Mouse (Mus musculus) liver, postnatal 0 days (tissue): ENCODE measurements around the gene Klhl5. TPM values are rescaled to one million over a fixed set of nuclear protein-coding genes. Genes with fewer than 3 reads are reported as not detected.
A peak's percentile ranks its signal among the peaks of the same experiment; 100 is the strongest.

Source experiments
- ATAC-seq: fragments of 200-750 bp; cut with Nextera tagmentation; 2 replicates; pipeline ENCODE4 v1.8.0; 2017; ENCODE audit warnings: mild to moderate bottlenecking, moderate library complexity
- DNase-seq: peaks from one replicate; pipeline ENCODE4 v3.0.0-alpha.2; 2016
- H3K27ac ChIP-seq: fragments of 300-500 bp; sonication (generic); 2 replicates; pipeline ENCODE4 v1.5.1; 2014; ENCODE audit warnings: antibody characterized with exemption, moderate library complexity, mild to moderate bottlenecking, low read depth
- H3K27me3 ChIP-seq: fragments of 300-500 bp; sonication (generic); 2 replicates; pipeline ENCODE4 v1.6.1; 2014; ENCODE audit warnings: low read length, control low read depth, mixed read lengths; ENCODE audit not compliant: insufficient read depth
- H3K36me3 ChIP-seq: fragments of 300-500 bp; sonication (generic); replicated peaks from 2 replicates; pipeline ENCODE4 v1.6.1; 2014; ENCODE audit warnings: mild to moderate bottlenecking, control low read depth, low read length, moderate library complexity, mixed read lengths; ENCODE audit not compliant: insufficient read depth
- H3K4me1 ChIP-seq: fragments of 300-500 bp; sonication (generic); 2 replicates; pipeline ENCODE4 v1.6.1; 2014; ENCODE audit warnings: antibody characterized with exemption, mild to moderate bottlenecking, control low read depth; ENCODE audit not compliant: insufficient read depth
- H3K4me2 ChIP-seq: fragments of 300-500 bp; sonication (generic); 2 replicates; pipeline ENCODE4 v1.6.1; 2014; ENCODE audit warnings: low read depth, mild to moderate bottlenecking, low read length, moderate library complexity, mixed read lengths
- H3K4me3 ChIP-seq: fragments of 300-500 bp; sonication (generic); 2 replicates; pipeline ENCODE4 v1.5.1; 2014; ENCODE audit warnings: low read depth, low read length
- H3K9ac ChIP-seq: fragments of 300-500 bp; sonication (generic); replicated peaks from 2 replicates; pipeline ENCODE4 v1.6.1; 2014; ENCODE audit warnings: mild to moderate bottlenecking, moderate library complexity
- H3K9me3 ChIP-seq: fragments of 300-500 bp; sonication (generic); 2 replicates; pipeline ENCODE4 v1.6.1; 2016; ENCODE audit warnings: mild to moderate bottlenecking, control low read depth, low read length, mixed read lengths
- CTCF ChIP-seq: sonication (generic); IDR thresholded peaks from 2 replicates; pipeline ENCODE4 v1.5.1; 2016; ENCODE audit warnings: antibody characterized with exemption, low read depth
- EP300 ChIP-seq: IDR thresholded peaks from 2 replicates; pipeline ENCODE4 v1.6.1; 2016; ENCODE audit warnings: antibody characterized with exemption, low read depth, mild to moderate bottlenecking
- WGBS: fragments of 180-500 bp; shearing (Covaris S2); extraction: QIAGEN DNeasy Blood & Tissue Kit; methylation state at CpG from one replicate; pipeline ENCODE4 v1.1.7; 2014; ENCODE audit not compliant: insufficient replicate concordance; 5-methylcytosine and 5-hydroxymethylcytosine counted together
- polyA plus RNA-seq: library from polyadenylated mRNA; unstranded; fragments of >200 nt; fragmentation: Nextera tagmentation; extraction: Ambion mirVana; gene quantifications from 2 replicates; pipeline ENCODE4 v1.2.1, GENCODE M21; 2015

The Klhl5 gene
- polyA plus RNA-seq, 1 experiment from 2014 or later: 5.2 TPM

GRCm38 (mm10) chr5:65181160-65181793, 73.9 kb downstream of the Klhl5 start:
- no peak overlapping the region for H3K9ac ChIP-seq
- TF ChIP-seq CTCF: no peak
- TF ChIP-seq EP300: no peak
- H3K36me3 ChIP-seq: no peaks in the 10 kb centered on the region
- no peaks in the 10 kb centered on the region for H3K27me3 ChIP-seq
- DNase-seq (no peak), ATAC-seq (no peak)
- 82% methylated on average over 21 of the region's 21 CpGs for WGBS
- no peak overlapping the region for H3K4me3 ChIP-seq
- peaks cover 4% of the 10 kb centered on the region; the same call in 1 of the 2 replicates for H3K4me1 ChIP-seq
- H3K27ac ChIP-seq: no peak overlapping the region
- no peak overlapping the region for H3K4me2 ChIP-seq
- no peaks in the 10 kb centered on the region for H3K9me3 ChIP-seq

- DNase-seq: no peak
- TF ChIP-seq EP300 (no peak), CTCF (no peak)
- Histone ChIP-seq H3K4me1 (peaks cover 3% of the 10 kb centered on the region; the same call in 1 of the 2 replicates), H3K4me2 (no peak overlapping the region), H3K27me3 (no peaks in the 10 kb centered on the region), H3K9me3 (no peaks in the 10 kb centered on the region), H3K27ac (no peak overlapping the region), H3K4me3 (no peak overlapping the region), H3K36me3 (no peaks in the 10 kb centered on the region), H3K9ac (no peak overlapping the region)
- no peak for ATAC-seq
- WGBS: 73% methylated on average over 4 of the region's 4 CpGs
These were observed 74.4 kb downstream of the Klhl5 start for GRCm38 (mm10) chr5:65181794-65182169.

- Histone ChIP-seq H3K27ac (no peak overlapping the region), H3K4me2 (no peak overlapping the region), H3K9me3 (no peaks in the 10 kb centered on the region), H3K27me3 (no peaks in the 10 kb centered on the region), H3K36me3 (no peaks in the 10 kb centered on the region), H3K9ac (no peak overlapping the region), H3K4me1 (no peaks in the 10 kb centered on the region), H3K4me3 (no peak overlapping the region)
- ATAC-seq: no peak
- no peak for DNase-seq
- WGBS: 65% methylated on average over 1 of the region's 1 CpGs
- TF ChIP-seq EP300: no peak
- TF ChIP-seq CTCF: no peak
These were observed 74.9 kb downstream of the Klhl5 start for GRCm38 (mm10) chr5:65182268-65182667.

GRCm38 (mm10) chr5:65191601-65192000, 84.3 kb downstream of the Klhl5 start:
- TF ChIP-seq EP300 (no peak), CTCF (no peak)
- 86% methylated on average over 5 of the region's 5 CpGs for WGBS
- DNase-seq: no peak
- H3K36me3 ChIP-seq: no peaks in the 10 kb centered on the region
- no peak overlapping the region for H3K4me2 ChIP-seq
- no peak overlapping the region for H3K27ac ChIP-seq
- H3K4me1 ChIP-seq: no peaks in the 10 kb centered on the region
- H3K27me3 ChIP-seq: no peaks in the 10 kb centered on the region
- ATAC-seq: no peak
- no peak overlapping the region for H3K9ac ChIP-seq
- H3K9me3 ChIP-seq: no peaks in the 10 kb centered on the region
- H3K4me3 ChIP-seq: no peak overlapping the region

GRCm38 (mm10) chr5:65194441-65194840, 87.1 kb downstream of the Klhl5 start:
- no peak for TF ChIP-seq EP300
- no peak overlapping the region for H3K4me3 ChIP-seq

GRCm38 (mm10) chr5:65199346-65200128, 92.2 kb downstream of the Klhl5 start, which contains the start of gene Wdr19:
Gene Wdr19, plus strand, starts transcription at chr5:65199696.
- under 1% methylated on average over 37 of the region's 37 CpGs for WGBS
- DNase-seq (peak; percentile 97), ATAC-seq (peak; percentile 100)
- H3K9ac ChIP-seq: peak within 1 kb of the TSS; percentile 67
- no peaks in the 10 kb centered on the region for H3K27me3 ChIP-seq
- peak within 1 kb of the TSS; percentile 92 for H3K4me2 ChIP-seq
- H3K27ac ChIP-seq: peak within 1 kb of the TSS; percentile 60
- no peaks in the 10 kb centered on the region for H3K36me3 ChIP-seq
- H3K4me3 ChIP-seq: peak within 1 kb of the TSS; percentile 64
- no peaks in the 10 kb centered on the region for H3K9me3 ChIP-seq
- no peak; the same call in 1 of the 2 replicates for TF ChIP-seq EP300
- no peak for TF ChIP-seq CTCF
- peaks cover 6% of the 10 kb centered on the region; the same call in 1 of the 2 replicates for H3K4me1 ChIP-seq

More at GRCm38 (mm10) chr5:65194441-65194840, 87.1 kb downstream of the Klhl5 start:
- H3K9me3 ChIP-seq: no peaks in the 10 kb centered on the region
- H3K27me3 ChIP-seq: no peaks in the 10 kb centered on the region
- DNase-seq: no peak
- H3K9ac ChIP-seq: no peak overlapping the region
- H3K4me2 ChIP-seq: no peak overlapping the region
- H3K4me1 ChIP-seq: peaks cover 3% of the 10 kb centered on the region; the same call in 1 of the 2 replicates
- no peak overlapping the region for H3K27ac ChIP-seq
- H3K36me3 ChIP-seq: no peaks in the 10 kb centered on the region
- 74% methylated on average over 9 of the region's 9 CpGs for WGBS
- no peak for ATAC-seq
